Mouse (Mus musculus) adrenal gland, adult 18-20 months (tissue): ENCODE measurements around the gene Pom121l12. TPM values are rescaled to one million over a fixed set of nuclear protein-coding genes. Genes with fewer than 3 reads are reported as not detected.

Source experiments
- DNase-seq, 2 experiments: peaks; one replicate each; pipeline ENCODE4 v3.0.0; 2021 to 2022; ENCODE audit warnings: low spot score in 2 of 2
- long read RNA-seq, 2 experiments: library from polyadenylated mRNA; stranded (forward); transcript quantifications; one replicate each; pipeline ENCODE4 v2.0.0; 2021
- total RNA-seq, 2 experiments: library from RNA; stranded (reverse); gene quantifications; 1 replicate in 1 of 2; 2 replicates in 1 of 2; pipeline ENCODE4 v1.2.3; 2021

Gene Pom121l12
- not detected for total RNA-seq
- long read RNA-seq, experiment 1, result 0 reads
- long read RNA-seq, experiment 2, result 0 reads

- no peak for DNase-seq
Measured at GRCm38 (mm10) chr11:14598976-14599375, at the start of gene Pom121l12. Pom121l12 (plus strand) TSS chr11:14599276.

- no peak for DNase-seq
Measured at GRCm38 (mm10) chr11:14611859-14612258, 12.8 kb downstream of the Pom121l12 start.
